Mouse (Mus musculus) kidney, adult 9 months (tissue): ENCODE data around the gene Th.
A peak's percentile ranks its signal among the peaks of the same experiment; 100 is the strongest.

Source experiments
- DNase-seq: peaks from one replicate; pipeline ENCODE4 v3.0.0; 2022

Th gene

GRCm38 (mm10) chr7:142931028-142931427 is at the start of gene Th:
Gene Th (minus strand): TSS chr7:142931128.
- DNase-seq, result no peak

DNA sequence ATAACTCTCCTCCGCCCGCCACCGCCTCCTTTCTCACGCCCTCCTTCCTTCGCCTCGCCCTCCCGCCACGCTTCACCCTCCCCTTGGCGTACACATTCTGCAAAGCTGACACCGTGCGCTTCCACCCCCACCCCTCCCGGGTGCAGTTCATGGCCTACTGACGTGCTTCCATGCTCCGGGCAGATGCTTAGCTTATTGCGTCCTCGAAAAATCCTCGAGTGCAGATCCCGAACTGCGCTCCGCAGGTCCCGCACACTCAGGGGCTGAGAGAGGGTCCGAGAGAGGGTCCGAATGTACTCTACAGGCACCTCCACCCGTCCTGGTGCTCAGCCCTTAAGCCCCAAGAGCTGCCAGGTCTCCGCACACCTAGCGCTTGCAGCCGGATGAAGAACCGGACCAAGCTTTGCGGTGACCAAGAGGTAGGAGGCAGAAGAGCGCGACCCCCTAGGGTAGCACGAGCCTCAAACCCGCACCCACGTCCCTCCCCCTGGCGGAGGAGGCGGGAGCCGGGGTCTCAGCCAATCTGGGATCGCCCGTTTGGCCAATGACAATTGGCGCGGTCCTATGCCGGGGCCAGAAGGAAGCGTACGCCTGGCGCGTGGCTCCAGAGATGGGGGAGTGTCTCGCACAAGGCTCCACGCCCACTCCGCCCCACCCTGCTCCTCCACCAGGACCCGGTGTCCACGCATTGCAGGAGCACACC is 38.0 kb upstream of the Th start, which contains the start of gene Ascl2:
Gene Ascl2 (minus strand): TSS at position 456 of the 703 bp plus-strand sequence.
- DNase-seq, result no peak

GRCm38 (mm10) chr7:142967884-142968808 is 37.2 kb upstream of the Th start:
- DNase-seq, result no peak

DNA sequence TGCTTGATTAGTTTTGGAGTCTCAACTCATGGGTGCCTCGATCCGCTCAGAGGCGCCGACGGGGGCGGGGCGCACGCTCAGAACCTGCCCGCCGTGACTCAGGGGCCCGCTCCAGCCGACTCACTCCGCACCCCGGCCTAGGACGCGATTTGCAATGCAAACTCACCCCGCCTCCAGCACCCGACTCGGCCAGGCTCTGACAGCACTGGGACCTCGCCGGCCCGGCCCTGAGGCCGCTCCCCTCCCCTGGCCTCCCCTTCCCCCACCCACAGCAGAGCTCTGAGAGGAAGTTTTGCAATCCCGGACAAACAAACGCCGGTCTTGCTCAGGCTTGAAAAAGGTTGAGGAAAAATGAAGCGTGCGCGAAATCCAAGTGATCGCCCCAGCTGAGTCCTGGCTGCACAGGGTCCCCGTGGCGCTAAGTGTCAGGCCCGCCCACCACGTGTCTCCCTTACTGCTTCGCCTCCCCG is 36.5 kb upstream of the Th start:
- no peak for DNase-seq

DNA sequence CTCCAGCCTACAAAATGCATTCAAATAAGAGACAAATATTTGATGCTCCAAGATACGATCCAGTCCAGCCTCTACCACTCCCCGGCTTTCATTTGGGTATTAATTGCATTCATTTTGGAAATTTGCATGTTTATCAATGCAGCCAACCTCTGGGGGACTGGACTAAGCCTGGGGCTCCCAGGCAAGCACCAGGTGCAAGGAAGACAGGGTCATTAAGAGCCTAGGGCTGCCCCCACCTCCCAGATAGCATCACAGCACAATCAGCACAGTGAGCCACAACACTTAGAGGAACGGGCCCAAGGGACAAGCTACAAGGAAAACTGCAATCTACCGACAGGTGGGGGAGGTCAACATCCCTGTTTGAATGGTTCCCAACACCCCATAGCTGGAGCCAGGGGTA is 28.8 kb upstream of the Th start:
- DNase-seq, result no peak

DNA sequence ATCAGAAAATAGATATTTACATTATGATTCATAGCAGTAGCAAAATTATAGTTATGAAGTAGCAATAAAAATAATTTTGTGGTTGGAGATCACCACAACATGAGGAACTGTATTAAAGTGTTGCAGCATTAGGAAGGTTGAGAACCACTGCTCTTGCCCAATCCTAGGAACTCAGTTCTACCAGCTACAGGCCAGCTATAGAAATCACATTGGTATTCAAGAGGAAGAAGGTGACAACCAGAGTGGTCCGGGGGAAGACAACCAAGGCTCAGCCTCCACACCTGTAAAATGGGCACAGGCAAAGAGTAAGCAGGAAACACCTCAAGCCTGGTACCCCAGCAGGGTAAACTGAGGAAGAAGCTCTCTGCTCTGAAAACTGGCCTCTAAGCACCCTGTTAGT is 27.9 kb upstream of the Th start:
- no peak for DNase-seq

- no peak for DNase-seq
Observed at GRCm38 (mm10) chr7:142956018-142956417, 25.1 kb upstream of the Th start.

DNA sequence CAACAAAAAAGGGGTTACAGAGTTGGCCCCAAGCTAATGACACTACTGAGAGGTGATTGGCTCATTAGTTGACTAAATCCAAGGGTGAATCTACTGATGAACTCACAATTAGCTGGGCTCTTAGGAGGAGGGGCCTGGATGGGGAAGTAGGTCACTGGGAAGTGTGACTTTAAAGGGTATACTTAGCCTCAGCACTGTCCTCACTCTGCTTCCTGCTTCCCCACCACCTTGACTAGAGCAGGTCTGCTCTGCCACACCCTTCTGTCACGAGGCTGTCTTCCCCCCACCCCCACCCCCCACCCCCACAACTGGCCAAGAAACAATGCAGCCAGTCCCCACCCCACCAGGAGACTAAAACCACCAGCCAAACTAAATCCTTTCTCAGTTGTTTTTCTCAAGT is 18.6 kb upstream of the Th start:
- DNase-seq, result no peak

DNA sequence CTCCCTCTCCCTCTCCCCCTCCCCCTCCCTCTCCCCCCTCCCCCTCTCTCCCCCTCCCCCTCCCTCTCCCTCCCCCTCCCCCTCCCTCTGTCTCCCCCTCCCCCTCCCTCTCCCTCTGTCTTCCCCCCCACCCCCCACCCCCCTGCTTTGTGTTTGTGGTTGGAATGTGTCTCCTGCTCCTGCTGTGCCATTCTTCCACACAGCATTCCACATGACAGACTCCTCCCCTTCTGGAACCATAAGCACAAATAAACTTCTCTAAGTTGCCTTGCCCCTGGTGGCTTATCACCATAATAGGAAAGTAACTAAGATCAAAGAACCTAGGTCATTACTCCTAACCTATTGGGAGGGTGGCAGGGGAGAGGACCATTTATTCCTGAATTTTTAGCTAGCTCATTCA is 6.7 kb upstream of the Th start:
- DNase-seq, result no peak

DNA sequence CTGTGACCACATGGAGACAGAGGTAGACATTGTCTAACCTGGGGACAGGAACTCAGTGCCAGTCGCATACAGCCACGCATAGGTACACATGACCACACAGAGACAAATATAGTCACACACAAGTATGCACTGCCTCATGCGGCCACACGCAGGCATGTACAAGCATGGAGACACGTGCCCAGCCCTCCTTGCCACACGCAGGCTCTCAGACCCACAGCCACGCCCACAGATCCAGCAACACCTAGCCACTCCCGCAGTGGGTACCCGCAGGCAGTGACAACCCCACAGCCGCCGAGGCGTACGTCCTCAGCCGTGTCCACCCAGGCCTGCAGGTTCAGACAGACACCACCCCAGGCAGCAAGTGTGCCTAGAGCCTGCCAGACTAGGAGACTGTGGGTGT is 4.8 kb upstream of the Th start:
- no peak for DNase-seq

GRCm38 (mm10) chr7:142932469-142932868 is 1.5 kb upstream of the Th start:
- no peak for DNase-seq

DNA sequence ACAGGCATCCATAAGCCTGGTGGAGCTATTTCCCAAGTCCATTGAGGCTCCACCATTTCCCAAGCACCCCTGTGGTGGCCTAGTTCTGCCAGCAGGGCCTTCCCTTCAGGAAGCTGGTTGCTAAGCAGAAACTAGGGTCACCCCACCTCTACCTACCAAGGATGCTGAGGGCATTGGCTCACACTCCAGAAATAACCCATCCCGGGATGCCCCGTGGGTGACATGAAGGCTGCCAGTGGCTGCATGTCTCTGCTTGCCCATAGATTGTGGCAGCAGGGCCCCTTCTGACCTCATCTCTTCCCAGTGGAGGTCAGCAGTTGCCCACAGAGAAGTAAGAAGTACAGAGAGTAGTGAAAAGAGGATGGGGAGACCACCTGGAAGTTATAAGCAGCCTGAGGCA is 1.4 kb downstream of the Th start:
- DNase-seq, result no peak

DNA sequence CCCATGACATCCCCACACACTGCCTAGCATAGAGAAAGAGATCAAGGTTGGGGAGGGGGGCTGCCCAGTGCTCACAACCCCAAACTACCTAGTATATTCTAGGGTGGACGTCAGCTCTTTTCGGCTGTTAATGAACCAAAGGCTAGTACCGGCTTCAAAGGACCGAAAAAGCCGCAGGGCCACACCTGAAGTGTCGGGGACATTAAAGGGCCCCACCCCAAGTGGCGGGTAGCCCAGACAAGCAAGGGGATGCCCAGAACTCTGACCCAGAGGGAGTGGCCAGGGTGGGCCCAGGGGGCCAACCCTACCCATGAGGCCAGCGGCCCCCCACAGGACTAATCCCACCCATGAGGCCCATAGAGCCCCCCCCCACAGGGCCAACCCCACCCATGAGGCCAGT is 3.6 kb downstream of the Th start:
- DNase-seq, result no peak

GRCm38 (mm10) chr7:142918641-142919628 is 12.0 kb downstream of the Th start:
- DNase-seq, result peak; percentile 84

DNA sequence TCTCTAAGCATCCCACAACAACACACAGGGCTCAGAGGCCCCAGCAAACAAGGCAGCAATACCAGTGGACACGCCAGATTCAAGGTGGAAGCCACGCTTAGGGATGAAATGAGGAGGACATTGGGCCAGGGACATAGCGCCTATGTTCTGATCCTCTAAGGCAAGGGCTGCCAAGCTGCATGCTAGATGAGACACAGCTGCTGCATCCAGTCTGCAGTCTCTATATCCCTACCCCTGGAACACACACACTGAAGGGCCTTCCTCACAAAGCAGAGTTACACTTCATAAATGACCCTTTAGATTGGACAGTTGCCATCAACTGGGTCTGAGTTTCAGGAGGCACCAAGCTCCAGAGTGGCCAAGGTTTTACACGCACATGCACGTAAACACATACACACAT is 13.3 kb downstream of the Th start:
- DNase-seq, result no peak

- DNase-seq, result no peak
Observed at GRCm38 (mm10) chr7:142916178-142916577, 14.8 kb downstream of the Th start.

GRCm38 (mm10) chr7:142911682-142912081 is 19.2 kb downstream of the Th start:
- no peak for DNase-seq

- no peak for DNase-seq
Observed at GRCm38 (mm10) chr7:142910104-142910503, 20.8 kb downstream of the Th start.

DNA sequence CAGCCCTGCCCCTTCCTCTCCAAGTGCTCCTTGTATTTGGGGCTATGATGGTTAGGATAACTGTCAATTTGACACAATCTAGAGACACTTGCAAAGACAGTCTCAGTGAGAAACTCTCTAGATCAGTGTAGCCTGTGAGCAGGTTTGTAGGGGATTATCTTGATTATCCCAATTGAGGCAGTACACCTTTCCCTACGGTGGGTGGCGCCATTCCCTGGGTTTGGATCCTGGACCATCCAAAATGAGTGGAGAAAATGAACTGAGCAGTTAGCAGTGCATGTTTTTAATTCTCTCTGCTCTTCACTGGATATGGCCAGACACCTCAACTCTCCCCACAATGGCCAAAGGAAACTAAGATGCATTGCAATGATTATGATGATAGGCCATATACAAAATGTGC is 21.3 kb downstream of the Th start:
- no peak for DNase-seq

GRCm38 (mm10) chr7:142905606-142906005 is 25.3 kb downstream of the Th start:
- DNase-seq, result no peak

DNA sequence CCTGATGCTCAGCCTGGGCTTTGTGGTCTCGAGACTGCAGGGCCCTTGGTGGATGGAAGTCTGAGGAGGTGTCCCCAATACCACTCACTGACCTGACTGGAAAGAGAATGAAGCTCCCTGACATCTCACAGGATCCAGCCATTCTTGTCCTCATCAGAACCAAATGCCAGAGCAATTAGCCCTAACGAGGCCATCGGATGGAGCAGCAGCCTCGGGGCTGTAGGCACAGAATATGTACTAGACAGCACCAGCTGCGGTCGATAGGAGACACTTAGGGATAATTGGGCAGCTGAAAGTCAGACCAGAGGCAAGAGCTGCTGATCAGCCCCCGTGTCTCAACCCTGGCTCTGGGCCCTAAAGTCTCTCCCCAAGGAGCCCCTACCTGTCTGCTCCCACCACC is 26.6 kb downstream of the Th start:
- DNase-seq, result no peak

- DNase-seq, result no peak
Observed at GRCm38 (mm10) chr7:142902931-142903330, 28.0 kb downstream of the Th start.

DNA sequence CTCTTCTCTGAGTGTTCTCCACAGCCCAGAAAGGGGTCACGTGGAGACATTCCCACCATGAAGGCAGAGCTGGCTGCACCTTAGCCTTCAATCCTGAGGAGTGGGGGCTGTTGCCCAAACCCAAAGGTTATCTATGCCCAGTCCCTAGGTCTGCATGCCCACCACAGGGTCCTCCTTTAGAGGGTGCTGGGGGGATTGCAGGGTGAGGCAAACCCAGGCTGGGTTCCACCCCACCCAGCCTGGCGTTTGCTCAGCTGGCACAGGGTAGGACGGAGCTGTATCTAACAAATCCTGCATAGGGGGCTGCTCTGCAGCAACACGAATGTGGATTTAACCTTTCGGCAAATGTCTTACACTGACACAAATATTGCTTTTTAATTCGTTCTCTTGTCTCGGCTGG is 29.2 kb downstream of the Th start:
- DNase-seq, result no peak
